Mouse (Mus musculus) kidney, adult 2 months (tissue): ENCODE data around the gene Hhat. TPM values are rescaled to one million over a fixed set of nuclear protein-coding genes. Genes with fewer than 3 reads are reported as not detected.

ENCODE experiments used
- DNase-seq: peaks from one replicate; pipeline ENCODE4 v3.0.0; 2021
- H3K27ac ChIP-seq: fragments of 200-500 bp; 2 replicates; pipeline ENCODE4 v1.5.1; 2012; ENCODE audit warnings: low read depth, low read length, control low read depth, inconsistent platforms; ENCODE audit not compliant: insufficient read depth
- H3K27me3 ChIP-seq: fragments of 200-500 bp; replicated peaks from 2 replicates; pipeline ENCODE4 v1.6.1; 2012; ENCODE audit warnings: mild to moderate bottlenecking, moderate library complexity, low read length, inconsistent platforms; ENCODE audit not compliant: control insufficient read depth, insufficient read depth
- H3K36me3 ChIP-seq: fragments of 200-500 bp; 2 replicates; pipeline ENCODE4 v1.6.1; 2012; ENCODE audit warnings: mild to moderate bottlenecking, moderate library complexity, low read length, inconsistent platforms; ENCODE audit not compliant: control insufficient read depth, insufficient read depth
- H3K4me1 ChIP-seq: fragments of 200-500 bp; 2 replicates; pipeline ENCODE4 v1.6.1; 2011; ENCODE audit warnings: low read length; ENCODE audit not compliant: control insufficient read depth, insufficient read depth
- H3K4me3 ChIP-seq: fragments of 200-500 bp; 2 replicates; pipeline ENCODE4 v1.5.1; 2011; ENCODE audit warnings: mild to moderate bottlenecking, low read depth, low read length, control low read depth; ENCODE audit not compliant: insufficient read depth
- CTCF ChIP-seq: fragments of 200-500 bp; conservative IDR thresholded peaks from 2 replicates; pipeline ENCODE4 v1.5.1; 2011; ENCODE audit warnings: low read depth, mild to moderate bottlenecking, control low read depth, low read length, moderate library complexity, mixed read lengths; ENCODE audit not compliant: insufficient read depth, insufficient read length
- POLR2A ChIP-seq: fragments of 200-500 bp; IDR thresholded peaks from one replicate; pipeline ENCODE4 v1.6.1; 2011; ENCODE audit warnings: low read depth, low read length, control low read depth
- whole genome bisulfite sequencing: fragments of 180-500 bp; shearing (Covaris S2); methylation state at CpG from one replicate; pipeline ENCODE4 v1.1.7; 2018; 5-methylcytosine and 5-hydroxymethylcytosine counted together
- polyA plus RNA-seq: library from polyadenylated mRNA; depleted of rRNA; stranded (reverse); fragments of >200 nt; gene quantifications from 2 replicates; pipeline ENCODE4 v1.2.3, GENCODE M21; 2012

Hhat gene
- polyA plus RNA-seq, 1 experiment = 4.9 TPM

DNA sequence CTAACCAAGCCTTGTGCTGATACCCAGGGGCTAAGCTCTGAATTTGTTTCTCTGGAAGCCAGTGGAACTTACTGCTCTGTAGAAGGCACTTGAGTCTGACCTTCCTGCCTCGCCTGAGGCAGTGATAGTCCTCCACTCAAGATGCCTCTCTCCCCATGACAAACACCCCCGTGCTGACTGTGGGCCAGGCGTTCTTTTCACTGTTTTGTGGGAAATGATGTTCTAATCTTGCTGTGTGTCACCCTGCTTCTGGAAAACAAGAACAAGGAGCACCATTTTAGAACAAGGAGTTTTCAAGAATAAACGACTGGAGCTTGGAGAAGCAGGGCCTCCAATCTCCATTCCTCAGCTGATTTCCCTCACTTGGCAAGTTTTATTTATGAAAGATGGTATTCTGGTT is 307.3 kb downstream of the Hhat start:
- 84% methylated on average over 4 of the region's 4 CpGs for WGBS
- no peak overlapping the region for H3K4me3 ChIP-seq
- no peak for DNase-seq
- no peak for TF ChIP-seq CTCF
- TF ChIP-seq POLR2A = no peak
- no peaks in the 10 kb centered on the region for H3K4me1 ChIP-seq
- no peaks in the 10 kb centered on the region for H3K27me3 ChIP-seq
- H3K36me3 ChIP-seq = no peaks in the 10 kb centered on the region
- no peak overlapping the region for H3K27ac ChIP-seq

DNA sequence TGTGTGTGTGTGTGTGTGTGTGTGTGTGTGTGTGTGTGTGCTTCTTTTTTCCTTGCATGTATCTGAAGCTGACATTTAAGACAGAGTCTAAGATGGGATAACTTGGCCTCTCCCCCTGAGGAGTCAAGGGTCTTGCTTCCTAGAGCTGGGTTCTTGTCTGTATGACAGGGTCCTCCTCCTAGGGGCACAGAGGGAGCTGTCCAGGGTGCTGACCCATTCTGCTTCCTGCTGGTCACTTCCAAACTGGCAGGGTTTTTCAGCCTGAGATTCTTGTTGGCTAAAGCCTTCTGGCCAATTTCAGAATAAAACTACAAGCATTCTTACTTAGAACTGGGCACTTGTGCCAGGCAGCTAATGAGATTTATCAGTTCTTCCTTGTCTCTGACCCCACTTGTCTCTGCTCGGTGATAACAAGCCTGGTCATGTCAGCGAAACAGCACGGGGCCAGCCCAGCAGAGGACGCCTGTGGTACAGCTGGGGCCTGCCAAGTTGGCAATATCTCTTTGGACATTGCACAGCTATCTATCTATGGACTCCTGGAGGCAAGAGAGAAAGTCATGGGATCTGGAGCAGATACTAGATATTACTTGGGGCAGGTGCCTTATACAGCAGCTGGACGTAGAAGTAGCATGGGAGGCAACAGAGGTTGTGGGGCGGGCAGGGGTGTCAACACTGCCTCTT is 313.4 kb downstream of the Hhat start:
- H3K4me1 ChIP-seq = no peaks in the 10 kb centered on the region
- H3K36me3 ChIP-seq = no peaks in the 10 kb centered on the region
- no peak for DNase-seq
- 88% methylated on average over 6 of the region's 6 CpGs for WGBS
- H3K4me3 ChIP-seq = no peak overlapping the region
- TF ChIP-seq CTCF = no peak
- no peak for TF ChIP-seq POLR2A
- no peaks in the 10 kb centered on the region for H3K27me3 ChIP-seq
- H3K27ac ChIP-seq = no peak overlapping the region

DNA sequence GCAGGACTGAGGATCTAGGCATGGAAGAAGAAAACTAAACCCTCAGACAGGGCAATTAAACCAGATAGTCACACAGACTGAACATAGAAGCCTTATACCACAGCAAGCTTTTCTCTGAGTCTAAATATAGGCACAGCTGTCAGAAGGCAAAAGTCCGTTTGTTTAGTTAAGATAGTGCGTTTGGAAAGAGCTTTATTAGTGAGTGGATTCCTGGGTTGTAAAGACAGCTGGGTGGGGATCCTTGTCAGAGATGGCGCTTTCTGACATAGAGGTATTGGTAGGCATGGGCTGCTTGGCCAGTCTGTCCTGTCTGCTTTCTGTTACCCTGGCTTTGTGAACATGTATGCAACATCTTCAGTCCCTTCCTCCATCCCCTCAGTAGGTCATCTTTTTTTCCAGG is 314.0 kb downstream of the Hhat start:
- Histone ChIP-seq H3K4me1 (no peaks in the 10 kb centered on the region), H3K27ac (no peak overlapping the region), H3K4me3 (no peak overlapping the region), H3K27me3 (no peaks in the 10 kb centered on the region), H3K36me3 (no peaks in the 10 kb centered on the region)
- DNase-seq = no peak
- WGBS = 61% methylated on average over 3 of the region's 3 CpGs
- TF ChIP-seq CTCF (no peak), POLR2A (no peak)

DNA sequence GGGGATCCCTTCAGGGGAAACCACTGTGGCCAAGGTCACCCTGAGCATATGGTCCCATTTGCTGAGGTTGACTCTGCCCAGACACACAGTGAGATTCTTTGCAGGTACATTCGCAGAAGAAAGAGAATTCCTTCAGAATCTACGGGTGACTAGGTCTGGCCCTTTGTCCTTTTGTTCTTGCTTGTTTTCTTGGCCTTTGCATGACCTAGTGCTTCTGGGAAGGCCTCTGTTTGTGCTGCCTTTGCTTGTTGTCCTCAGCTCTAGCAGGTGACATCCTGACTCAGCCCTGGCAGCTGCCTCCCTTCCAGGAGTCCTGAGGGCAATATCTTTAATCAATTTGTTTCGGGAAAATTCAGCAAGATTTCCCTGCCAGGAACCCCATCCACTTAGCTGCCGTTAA is 316.0 kb downstream of the Hhat start:
- Histone ChIP-seq H3K4me1 (no peaks in the 10 kb centered on the region), H3K4me3 (no peak overlapping the region), H3K36me3 (no peaks in the 10 kb centered on the region), H3K27ac (no peak overlapping the region), H3K27me3 (no peaks in the 10 kb centered on the region)
- WGBS = 46% methylated on average over 4 of the region's 4 CpGs
- TF ChIP-seq POLR2A (no peak), CTCF (no peak)
- DNase-seq = peak; percentile 70

DNA sequence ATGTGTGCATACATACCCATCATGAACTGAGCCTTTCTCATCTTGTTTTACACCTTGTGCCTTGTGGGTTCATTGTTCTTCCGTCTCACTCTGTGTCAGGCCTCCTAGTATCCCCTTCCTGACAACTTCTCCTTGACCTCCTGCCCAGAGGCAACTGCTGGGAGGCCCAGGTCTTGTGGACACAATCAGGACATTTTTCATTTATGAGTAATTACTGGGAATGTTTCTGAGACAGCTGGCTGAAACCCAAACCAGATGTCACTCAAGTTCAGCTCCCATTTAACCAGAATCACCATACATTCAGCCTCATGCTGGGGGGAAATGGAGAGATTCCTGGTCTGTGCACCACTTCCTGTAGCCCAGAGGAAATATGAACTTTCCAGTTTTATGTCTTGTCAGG is 316.5 kb downstream of the Hhat start:
- TF ChIP-seq CTCF = no peak
- TF ChIP-seq POLR2A = no peak
- no peak for DNase-seq
- no peaks in the 10 kb centered on the region for H3K36me3 ChIP-seq
- 68% methylated on average over 1 of the region's 1 CpGs for WGBS
- no peaks in the 10 kb centered on the region; the same call in 1 of the 2 replicates for H3K4me1 ChIP-seq
- no peak overlapping the region for H3K4me3 ChIP-seq
- no peaks in the 10 kb centered on the region for H3K27me3 ChIP-seq
- no peak overlapping the region for H3K27ac ChIP-seq

DNA sequence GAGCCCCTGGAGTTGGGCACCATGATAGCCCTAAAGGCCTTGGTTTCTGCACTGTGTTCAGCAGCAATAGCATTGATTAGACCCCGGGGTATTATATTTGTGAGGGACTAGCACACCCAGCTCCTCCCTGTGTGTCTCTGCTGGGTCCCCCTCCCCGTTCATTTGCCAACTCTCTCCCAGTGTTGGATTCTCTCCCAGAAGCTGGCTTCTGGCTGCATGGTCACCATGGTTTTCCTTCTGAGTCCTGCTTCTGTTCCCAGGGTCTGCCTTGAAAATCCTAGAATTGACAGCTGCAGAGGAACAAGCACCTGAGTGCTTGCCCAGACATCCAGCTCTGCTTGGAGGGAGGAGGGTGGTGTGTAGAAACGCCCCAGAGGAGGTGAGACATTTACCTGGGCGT is 319.3 kb downstream of the Hhat start:
- no peak for TF ChIP-seq POLR2A
- WGBS = 87% methylated on average over 4 of the region's 4 CpGs
- Histone ChIP-seq H3K4me1 (peaks cover 7% of the 10 kb centered on the region; the same call in 1 of the 2 replicates), H3K27ac (no peak overlapping the region), H3K27me3 (no peaks in the 10 kb centered on the region), H3K4me3 (no peak overlapping the region), H3K36me3 (no peaks in the 10 kb centered on the region)
- DNase-seq = no peak

DNA sequence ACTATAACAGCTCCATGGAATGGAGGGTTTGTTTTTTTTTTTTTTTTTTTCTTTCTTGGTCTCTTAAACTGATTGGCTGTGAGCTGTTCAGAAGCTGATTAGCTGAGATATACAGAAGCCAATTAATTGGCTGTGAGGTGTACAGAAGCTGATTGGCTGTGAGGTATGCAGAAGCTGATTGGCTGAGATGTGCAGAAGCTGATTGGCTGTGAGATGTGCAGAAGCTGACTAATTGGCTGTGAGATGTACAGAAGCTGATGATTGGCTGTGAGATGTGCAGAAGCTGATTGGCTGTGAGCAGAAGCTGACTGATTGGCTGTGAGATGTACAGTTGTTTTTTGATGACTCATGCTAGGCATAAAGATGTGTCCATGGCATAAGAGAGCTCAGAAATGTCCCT is 320.6 kb downstream of the Hhat start:
- H3K4me1 ChIP-seq = peaks cover 7% of the 10 kb centered on the region; the same call in 1 of the 2 replicates
- H3K27me3 ChIP-seq = no peaks in the 10 kb centered on the region
- no peak for DNase-seq
- TF ChIP-seq POLR2A (no peak), CTCF (no peak)
- H3K36me3 ChIP-seq = no peaks in the 10 kb centered on the region
- H3K27ac ChIP-seq = no peak overlapping the region
- no peak overlapping the region for H3K4me3 ChIP-seq
